Mouse (Mus musculus) erythroblast, embryonic 14.5 days (primary cell): ENCODE measurements around the gene Acy3.

Experiments
- GATA1 ChIP-seq: IDR thresholded peaks from 2 replicates; pipeline ENCODE4 v1.6.1; 2012; ENCODE audit warnings: low read length, inconsistent platforms, mixed read lengths
- TAL1 ChIP-seq: IDR thresholded peaks from 3 replicates; pipeline ENCODE4 v1.6.1; 2012; ENCODE audit warnings: low read length, inconsistent platforms, mixed read lengths

DNA sequence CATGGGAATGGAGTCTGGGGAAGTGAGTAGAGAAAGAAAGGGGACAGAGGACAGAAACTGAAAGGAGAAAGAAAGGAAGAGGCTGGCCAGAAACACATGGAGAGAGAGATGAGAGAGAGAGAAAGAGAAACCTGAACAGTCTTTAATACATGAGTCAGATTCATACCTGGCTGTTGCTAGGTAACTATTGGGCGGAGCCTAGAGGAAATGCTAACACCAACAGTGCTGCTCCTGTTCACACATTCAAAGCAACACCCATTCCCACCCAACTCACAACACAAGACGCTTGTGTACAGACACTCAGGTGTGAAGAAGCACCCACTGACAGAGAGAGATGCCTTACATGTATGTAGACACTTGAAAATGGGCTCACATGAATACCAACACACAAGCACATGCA, 10.5 kb upstream of the Acy3 start:
- TF ChIP-seq GATA1: no peak
- no peak for TF ChIP-seq TAL1
